Mouse (Mus musculus): ENCODE measurements around the gene Styxl1.

Gene Styxl1

DNA sequence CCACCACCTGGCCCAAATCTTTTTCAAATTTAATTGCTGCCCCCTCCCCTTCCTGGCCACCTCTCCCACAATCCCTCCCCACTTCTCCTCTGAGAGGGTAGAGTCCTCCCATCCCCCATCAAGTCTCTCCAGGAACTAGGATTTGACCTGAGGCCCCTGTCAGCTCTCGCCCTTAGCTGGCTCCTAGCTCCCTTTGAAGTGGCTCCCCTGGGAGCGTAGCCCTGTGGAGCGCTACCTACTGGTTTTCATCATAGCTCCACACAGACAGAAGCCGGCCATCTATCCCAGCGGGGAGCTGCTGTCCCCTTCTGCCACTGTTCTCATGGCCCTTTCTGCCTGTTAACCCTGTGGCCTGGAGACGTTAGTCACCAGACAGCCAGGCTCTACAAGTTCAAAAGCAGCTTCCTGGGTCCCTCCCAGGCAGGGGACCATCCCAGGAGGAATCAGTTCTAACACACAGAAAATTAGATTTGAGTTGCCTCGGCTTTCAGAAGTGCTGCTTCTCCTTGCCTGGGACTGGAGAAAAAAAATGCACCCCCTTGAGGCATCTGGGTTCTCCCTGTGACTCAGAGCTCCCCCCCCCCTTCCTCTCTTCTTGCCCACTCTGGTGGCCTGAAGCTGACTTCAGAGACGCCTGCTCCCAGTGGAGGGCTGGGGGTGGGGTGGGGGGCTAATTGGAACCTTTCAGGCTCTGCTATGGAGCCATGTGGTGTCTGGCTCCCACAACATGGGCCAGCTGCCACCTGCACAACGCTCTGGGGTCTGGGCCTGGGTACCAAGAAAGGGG is 53.5 kb downstream of the Styxl1 start:
- DNase-seq: peak; percentile 84

DNA sequence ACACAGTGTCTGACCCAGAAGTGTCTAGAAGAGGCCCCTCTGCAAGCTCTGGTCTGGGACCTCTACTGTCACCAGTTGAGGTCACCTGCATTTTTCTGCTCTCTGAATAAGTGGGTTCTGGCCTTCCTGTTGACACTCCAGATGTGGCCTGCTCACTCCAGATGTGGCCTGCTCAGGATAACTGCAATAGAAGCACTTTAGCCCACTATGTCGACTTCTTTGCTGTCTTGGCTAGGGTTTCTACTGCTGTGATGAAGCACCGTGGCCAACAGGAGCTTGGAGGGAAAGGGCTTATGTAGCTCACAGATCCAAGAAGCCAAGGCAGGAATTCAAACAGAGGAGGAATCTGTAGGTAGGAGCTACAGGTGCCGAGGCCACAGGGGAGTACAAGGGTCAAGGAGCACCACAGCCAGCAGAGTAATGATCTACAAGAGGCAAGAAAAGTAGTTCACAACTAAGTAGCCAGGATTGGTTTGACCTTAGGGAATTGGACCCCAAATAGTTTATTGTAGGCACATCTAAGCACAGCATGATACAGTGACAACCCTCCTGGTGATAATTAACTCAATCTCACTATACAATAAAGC is 54.9 kb downstream of the Styxl1 start:
- DNase-seq: no peak

DNA sequence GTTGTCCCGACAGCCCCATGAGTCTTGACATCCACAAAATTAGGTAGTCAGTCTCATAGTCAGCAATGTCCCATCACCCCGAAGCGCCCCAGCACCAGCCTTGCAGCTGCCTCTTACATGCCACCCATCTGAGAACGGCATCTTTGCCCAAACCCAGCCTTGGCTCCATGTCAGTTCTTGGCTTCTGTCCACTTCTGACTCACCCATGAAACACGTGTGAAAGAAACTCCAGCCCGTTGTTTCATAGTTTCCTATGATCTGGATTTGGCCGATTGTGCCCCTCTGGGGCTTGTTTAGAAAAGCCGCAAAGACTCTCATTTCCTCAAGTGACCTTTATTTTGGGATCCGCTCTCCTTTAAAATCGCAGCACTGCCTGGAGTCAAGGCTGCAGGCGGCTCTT is 56.1 kb downstream of the Styxl1 start:
- no peak for DNase-seq

DNA sequence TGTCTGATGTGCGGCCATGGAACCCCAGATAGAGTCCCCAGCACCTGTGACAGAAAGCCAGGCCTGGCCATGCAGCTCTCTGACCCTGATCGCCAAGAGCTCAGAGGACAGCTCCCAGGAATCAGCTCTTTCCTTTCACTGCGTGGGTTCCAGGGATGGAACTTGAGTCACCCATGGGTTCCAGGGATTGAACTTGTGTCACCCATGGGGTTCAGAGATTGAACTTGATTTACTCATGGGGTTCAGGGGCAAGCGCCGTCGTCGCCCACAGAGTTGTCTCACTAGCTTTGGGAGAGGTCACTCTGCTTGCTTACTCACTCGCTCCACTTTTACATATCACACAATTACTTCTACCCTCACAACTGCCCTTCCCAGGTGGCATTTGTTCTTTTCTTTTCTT is 57.1 kb downstream of the Styxl1 start:
- no peak for DNase-seq

DNA sequence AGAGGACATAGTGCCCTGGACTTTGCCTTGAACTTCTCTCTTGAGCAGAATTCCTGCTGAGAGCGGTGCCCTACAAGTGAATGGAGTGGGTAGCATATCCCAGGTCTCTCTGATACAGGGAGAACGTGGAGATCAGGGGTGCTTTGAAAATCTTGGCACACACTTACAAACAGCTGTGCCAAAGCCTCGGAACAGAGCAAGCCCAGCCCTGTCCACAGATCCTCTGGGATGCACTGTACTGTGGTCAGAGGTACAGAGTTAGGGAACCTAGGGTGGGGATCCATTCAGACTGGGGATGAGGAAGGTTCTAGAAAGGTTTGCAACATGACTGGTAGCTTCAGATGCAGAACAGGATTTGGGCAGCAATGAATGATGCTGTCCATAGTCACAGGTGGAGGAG is 58.1 kb downstream of the Styxl1 start:
- no peak for DNase-seq

DNA sequence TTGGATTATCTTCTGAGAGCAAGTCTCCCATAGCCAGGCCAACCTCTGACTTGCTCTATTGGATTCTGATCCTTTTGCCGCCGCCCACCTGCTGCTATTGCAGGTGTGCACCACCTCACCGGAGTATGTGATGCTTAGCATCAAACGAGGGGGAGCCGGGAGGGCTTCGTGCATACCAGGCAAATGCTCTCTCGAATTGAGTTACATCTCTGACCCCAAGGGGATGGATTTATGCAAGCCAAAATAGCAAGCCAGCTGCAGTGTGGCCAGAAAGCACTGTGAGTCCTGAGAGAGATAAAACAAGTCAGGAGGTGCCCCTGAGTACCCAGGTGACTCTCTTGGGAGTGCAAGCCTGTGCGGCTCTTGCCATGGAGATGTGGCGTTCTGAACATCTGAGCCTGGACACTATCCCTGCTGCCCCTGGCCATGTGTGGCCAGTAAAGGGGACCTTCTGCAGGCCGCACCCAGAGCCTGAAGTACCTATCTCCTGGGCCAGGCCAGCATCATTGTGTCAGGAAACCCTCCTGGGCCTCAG is 58.5 kb downstream of the Styxl1 start:
- DNase-seq: no peak

DNA sequence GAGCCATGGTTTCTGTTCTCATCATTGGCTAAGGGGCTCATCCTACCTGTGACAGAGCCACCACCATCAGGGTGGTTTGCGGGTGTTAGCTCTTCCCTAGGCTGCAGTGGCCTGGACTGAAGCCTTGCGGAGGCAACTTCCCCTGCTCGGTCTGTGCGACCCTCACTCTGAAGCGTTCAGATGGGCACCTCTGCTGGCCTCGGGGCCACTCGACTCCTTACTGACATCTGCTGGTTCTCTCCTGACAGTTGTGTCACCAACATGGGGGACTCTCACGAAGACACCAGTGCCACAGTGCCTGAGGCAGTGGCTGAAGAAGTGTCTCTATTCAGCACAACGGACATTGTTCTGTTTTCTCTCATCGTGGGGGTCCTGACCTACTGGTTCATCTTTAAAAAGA is 62.6 kb downstream of the Styxl1 start:
- peak; percentile 35 for DNase-seq

DNA sequence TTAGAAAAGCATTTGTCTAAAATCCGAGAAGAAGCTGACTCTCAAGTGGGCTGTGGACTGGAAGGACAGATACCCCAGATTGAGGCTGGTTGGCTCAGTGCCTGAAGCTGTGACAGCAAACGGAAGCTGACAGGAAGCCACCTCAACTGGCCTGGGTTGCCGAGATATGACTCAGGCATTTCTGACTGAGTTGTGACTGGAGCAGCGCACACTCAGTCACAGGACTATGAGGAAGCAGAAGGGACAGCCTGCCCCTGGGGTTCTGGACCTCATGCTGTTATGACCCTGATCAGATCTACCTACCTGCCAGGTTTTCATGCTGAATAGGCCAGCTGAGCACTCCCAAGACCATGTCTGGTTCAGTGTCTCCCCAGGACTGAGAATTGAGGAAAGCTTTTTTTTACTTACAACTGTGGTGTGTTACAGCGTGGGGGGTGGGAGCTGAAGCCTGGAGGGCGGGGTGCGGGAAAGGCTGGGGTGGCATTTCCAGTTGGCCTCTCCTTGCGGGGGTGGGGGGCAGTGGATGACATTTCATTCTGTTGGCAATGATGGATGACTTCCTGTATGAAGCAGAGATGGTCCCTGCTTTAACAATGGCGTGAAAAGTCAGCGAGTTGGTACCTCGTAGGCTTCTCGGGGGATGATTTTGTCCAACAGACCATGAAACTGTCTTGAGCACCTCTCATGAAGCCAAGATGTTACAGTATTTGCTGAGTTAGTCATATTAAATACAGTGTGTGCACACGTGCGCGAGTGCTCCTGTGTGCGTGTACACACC is 64.6 kb downstream of the Styxl1 start:
- peak; percentile 39 for DNase-seq

DNA sequence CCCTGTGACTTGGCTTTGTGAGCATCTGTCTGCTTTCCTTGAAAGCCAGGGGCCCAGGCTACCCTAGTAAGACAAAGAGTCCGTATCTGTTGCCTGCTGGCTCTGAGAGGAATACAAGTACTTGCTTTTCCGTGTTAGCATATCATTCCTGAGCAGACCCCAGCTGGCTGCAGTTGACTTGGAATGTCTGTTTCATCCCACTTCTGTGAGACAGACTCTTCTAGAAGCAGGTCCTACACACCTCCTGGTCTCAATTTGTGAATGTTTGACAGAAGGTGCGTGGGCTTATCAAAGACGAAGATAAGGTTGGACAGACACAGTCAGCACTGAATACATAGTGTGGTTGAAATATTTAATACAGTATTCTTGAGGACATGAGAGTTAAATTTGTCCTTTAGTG is 65.4 kb downstream of the Styxl1 start:
- DNase-seq: no peak

DNA sequence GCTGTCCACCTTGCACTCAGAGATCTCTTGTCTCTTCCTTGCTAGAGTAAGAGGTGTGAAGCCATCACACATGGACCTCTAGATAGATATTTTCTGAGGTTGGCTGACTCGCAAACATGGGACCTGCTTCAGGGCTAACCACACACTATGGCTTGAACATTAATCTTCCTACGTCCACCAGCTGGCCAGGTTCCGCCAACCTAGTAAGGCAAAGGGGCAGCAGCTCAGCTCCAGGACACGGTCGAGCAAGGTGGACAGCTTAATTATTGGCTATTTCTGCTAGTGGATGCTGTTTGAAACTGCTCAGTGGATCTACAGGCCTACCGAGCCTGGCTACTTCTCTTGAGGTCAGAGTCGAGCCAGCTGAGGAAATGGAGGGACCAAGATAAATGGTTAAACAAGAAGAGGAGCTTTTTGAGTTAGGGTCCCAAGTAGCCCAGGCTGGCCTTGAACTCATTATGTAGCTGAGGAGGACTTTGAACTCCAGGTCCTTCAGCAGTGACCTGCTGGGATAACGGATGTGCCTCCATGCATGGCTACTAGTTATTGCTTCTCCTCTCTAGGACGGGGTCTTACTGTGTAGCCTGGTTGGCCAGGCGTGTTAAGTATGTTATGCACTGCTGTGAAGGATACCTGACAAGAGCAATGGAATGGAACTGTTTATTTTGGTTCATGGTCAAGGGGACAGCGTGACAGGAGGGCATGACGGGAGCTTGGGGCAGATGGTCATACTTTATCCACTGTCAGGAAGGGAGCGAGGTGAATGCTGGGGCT is 66.4 kb downstream of the Styxl1 start:
- DNase-seq: no peak

DNA sequence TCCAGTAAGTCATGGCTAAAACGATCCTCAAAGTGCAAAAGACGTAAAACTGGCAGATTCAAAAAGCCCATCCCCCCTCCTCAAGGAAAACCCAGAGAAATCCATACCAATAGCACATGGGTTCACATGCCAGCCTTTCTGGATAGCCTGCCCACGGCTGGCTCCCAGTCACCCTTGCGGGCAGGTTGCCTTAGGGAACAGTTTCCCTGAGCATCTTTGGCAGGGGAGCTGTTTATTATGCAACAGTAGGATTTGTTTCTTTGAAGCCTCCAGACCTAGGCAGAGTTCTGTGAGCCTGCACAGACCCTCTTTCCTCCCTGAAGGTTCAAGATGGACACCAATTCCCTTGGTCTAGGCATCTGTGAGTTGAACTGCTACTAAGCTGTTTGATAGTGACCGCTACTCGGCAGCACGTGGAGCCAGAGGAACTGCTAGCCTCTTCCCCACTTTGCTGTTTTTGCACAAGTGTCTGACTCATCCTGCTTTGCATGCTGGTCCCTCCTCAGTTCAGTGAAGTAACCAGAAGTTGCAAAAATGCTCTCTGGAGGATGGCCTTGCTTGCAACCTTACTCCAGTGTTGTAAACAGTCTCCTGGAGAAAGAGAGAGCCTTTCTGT is 67.5 kb downstream of the Styxl1 start:
- DNase-seq: no peak

DNA sequence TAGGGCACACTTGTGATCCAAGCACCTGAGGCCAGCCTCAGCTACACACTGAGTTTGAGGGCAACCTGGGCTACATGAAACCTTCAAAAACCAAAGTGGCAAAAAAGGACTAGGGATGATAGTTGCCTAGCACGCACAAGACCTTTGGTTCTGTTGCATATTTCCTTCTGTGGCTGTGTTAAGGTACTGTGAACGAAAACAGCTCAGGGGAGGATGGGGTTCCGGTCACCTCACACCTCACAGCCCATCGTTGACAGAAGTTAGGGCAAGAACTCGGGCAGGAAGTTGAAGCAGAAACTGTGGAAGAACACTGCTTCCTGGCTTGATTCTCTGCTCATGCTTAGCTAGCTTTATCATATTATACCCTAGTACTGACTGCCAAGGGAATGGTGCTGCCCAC is 68.5 kb downstream of the Styxl1 start:
- DNase-seq: no peak

DNA sequence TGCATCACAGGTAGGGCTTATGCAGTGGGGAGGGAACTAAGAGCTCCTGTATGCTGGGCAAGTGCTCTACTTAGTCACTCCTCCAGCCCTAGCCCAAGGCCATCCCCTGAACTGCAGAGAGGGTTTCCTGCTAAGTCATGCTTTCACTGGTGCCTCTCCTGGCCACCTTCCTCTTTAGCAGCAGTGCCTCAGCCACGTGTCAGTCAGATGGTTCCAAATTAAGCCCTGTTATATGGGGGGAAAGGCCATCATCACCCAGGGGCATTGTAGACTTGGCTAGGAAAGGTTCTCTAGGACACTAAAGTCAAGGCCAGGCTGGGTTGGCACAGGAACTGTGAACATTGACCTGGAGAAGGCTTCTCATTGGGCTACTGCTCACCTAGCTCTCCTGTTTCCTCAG is 70.3 kb downstream of the Styxl1 start:
- DNase-seq: no peak

DNA sequence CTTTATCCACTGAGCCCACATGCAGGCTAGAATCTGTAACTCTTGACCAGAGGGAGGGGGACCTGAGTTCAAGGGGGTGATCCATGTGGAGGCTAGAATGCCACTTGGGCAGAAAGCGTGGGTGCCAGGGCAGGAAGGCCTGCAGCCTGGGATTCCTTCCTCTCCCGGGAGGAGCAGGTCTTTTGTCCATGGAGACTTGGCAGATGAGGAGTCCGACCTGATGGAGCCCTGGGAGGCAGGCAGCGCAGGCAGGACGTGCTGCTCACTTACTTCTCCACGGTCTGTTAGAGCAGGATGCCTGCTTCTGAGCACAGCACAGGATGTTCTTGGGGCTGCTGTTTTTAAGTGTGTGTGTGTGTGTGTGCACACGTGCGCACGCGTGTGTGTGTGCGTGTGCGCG is 71.1 kb downstream of the Styxl1 start:
- no peak for DNase-seq

DNA sequence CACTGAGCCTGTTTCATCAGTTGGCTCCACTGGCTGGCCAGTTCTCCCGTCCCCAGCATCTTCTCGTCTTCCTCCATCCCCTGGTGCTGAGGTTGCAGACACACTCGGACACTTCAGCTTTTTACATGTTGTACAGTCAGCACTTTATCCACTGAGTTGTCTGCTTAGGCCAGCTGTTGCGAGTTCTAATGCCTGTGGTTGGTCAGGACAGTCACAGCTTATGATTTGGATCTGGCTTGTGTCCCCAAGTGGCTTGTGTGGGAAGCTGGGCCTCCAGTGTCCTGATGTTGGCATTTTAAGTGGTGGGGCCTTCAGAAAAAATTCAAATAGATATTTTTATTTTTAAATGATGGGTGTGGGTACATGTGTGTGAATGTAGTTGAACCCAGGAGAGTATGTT is 72.8 kb downstream of the Styxl1 start:
- no peak for DNase-seq

DNA sequence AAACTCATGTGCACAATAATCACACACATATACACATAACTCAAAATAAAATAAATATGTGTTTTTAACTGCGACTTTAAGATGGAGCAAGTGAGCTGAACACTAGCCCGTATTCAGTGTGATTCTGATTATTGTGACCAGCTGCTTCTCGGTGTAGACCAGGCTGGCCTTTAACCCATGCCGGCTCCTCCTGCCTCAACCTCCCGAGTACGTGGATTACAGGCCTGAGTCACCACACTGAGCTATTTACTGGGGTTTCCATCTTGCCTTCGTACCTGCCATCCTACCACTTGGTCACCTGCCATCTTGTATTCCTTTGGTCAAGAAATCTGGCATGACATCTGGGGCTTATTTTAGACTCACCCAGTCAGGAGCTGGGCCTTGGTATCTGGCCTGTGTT is 74.8 kb downstream of the Styxl1 start:
- DNase-seq: no peak

DNA sequence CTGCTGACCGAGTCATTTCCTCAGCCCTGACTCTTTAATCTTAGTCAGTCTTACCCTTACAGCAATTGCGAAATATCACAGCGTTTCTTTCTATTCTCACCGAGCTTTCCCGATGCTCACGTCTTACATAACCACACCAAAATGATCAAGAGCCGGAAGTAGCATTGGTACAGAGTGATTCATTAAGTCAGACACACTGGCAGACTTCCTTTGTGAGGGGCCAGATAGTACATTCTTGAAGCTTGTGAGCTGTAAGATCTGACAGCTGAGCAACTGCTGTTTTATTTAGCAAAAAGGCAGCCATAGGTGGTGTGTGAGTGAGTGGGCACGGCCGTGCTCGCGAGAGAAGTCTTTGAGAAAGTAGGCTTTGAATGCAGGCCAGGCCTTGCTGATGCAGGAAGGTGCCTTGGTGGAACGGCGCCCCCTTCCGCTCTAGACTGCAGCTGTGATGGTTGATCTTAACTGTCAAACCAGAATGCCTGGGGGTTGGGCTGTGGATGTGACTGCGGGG is 75.4 kb downstream of the Styxl1 start:
- no peak for DNase-seq

DNA sequence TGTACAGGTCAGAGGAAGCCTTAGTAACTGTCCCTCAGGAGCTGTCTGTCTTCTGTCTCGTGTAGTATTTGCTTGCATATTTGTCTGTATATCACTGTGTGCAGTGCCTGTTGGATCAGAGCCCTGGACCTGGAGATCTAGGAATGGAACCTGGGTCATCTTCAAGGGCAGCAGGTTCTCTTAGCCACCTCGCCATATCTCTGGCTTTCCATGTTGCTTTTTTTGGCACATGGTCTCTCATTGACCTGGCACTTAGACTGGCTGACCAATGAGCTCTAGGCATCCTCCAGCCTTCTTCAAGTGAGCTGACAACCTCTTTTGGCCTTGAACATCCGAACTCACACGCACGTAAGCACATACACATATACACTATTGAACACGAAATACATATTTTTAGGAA is 76.0 kb downstream of the Styxl1 start:
- DNase-seq: no peak

DNA sequence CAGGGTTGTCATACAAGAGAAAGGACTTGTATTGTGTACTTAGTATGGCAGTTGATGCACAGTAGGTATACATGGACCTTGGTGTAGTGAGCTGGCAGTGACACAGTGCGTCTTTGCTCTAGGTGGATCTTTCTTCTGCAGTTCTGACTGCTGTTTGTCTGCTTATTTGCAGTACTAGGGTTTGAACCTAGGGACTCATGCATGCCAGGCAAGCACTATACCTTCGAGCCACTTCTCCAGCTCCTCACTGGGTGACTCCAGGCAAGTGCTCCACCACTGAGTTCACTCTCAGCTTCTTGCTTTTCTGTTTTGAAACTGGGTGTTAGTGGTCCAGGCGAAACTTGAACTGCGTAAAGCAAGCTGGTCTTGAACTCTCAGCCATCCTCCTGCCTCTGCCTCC is 76.6 kb downstream of the Styxl1 start:
- DNase-seq: no peak

DNA sequence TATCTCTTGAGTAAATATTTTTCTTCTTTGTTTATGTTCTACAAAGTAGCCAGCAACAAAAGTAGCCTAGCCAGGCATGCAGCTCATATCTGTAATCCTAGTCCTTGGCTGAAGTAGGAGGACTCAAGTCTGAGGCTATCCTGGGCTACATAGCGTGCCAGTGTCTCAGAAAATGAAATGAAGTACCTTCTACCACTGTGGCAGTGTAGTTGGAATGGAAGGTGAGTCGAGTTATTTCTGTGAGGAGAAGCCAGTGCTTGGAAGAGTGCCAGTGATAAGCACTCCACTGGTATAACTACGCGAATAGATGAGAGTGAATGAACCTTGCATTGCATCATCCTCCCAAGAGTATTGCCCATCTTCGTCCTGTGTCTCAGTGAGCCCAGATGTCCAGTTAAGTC is 80.5 kb downstream of the Styxl1 start:
- DNase-seq: no peak

Measured in embryo, embryonic 11 days (tissue).